Mouse (Mus musculus): Measurements from ENCODE around the gene Ncapg2. TPM values are rescaled to one million over a fixed set of nuclear protein-coding genes. Genes with fewer than 3 reads are reported as not detected.

The Ncapg2 gene
- polyA plus RNA-seq, 1 experiment = 2.5 TPM

DNA sequence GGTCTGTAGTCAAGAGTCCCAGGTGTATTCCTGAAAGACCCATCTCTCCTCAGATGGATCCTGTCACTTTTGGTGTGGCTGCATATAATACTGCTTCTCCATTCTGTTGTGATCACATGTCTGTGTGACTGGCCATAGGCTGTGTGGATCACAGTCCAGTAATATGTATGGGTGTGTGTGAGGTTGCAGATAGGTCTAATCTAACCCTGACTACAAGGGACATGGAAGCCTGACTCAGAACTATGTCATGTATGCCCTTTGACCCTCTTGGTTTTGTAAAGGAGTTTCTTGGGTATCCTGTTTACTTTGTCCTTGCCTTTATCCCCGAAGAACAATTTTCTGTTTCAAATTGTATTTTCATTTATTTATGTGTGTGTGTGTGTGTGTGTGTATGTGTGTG, 107.3 kb downstream of the Ncapg2 start:
- DNase-seq (ENCODE audit: low read depth, low spot score) = no peak
- 48% methylated on average over 1 of the region's 1 CpGs for WGBS

Other genes starting within 250 kb of the Ncapg2 start
- gene Wdr60, start 142.4 kb upstream of the Ncapg2 start, polyA plus RNA-seq (2012; rRNA removed) = 1.5 and 1.7 TPM in 2 replicates
- not detected in 2 replicates for gene Gm11027, start 130.0 kb upstream of the Ncapg2 start, polyA plus RNA-seq (2012; rRNA removed)
- gene Esyt2, start 124.2 kb upstream of the Ncapg2 start, polyA plus RNA-seq (2012; rRNA removed) = 10.5 and 15.0 TPM in 2 replicates
- 11.6 and 14.2 TPM in 2 replicates for gene Ptprn2, start 80.3 kb downstream of the Ncapg2 start, polyA plus RNA-seq (2012; rRNA removed)